Mouse (Mus musculus) embryo, embryonic 9.5 days (tissue): ENCODE data around the gene Gm21876.
"Not testable (repeated sequence)": the region's sequence is repeated elsewhere in the genome, so short reads cannot be mapped to it uniquely, and the experiment has no call there.

Experiments
- DNase-seq: peaks from one replicate; pipeline ENCODE4 v3.0.0-alpha.2; 2017; ENCODE audit errors: extremely low spot score

Gm21876 gene

DNA sequence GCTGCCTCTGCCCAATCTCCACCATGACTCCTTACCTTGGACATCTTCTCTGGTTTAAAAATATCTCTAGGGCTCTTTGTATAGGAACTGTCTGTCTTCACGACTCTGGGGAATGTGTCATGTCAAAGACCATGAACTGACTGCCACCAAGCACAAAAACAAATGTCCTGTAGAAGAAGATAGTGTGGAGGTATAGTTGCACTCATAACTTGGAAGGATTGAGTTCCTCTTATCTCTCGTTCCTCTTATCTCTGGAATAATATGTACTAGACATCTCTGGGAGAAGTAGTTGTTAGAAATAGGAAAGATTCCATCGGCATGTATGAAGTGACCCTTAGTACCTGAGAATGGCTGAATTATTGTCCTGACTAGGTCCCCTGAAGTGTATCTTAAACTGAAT is at the start of gene Gm21876:
Gene Gm21876, minus strand, starts transcription at position 101 of the 400 bp plus-strand sequence.
- no peak for DNase-seq

- no peak for DNase-seq
Measured at GRCm38 (mm10) chrX:21220422-21220821, 45.0 kb upstream of the Gm21876 start.

GRCm38 (mm10) chrX:21146675-21147074 is 28.8 kb downstream of the Gm21876 start:
- DNase-seq: not testable (repeated sequence)
